In genomic region chr9:73089222-73089920, GRCm38 (mm10) we compare ENCODE assay signal across 11 mouse cellular contexts. TPM values are rescaled to one million over a fixed set of nuclear protein-coding genes. Genes with fewer than 3 reads are reported as not detected.
DNase-seq lines count a peak whose midpoint lies in the region; ATAC-seq and TF ChIP-seq lines count a peak whose summit lies in the region.
"Had no signal": no experiment of that assay in that cellular context is flagged by ENCODE, and none has a peak within 500 bp of the region (broad histone marks: within the 10 kb centered on the region; RNA-seq: fewer than 3 reads in every experiment).

No protein-coding gene starts in this region.

- no peaks in the 10 kb centered on the region for H3K27me3 ChIP-seq in spleen, adult 2 months (ENCODE audit: control insufficient read depth, insufficient read depth, low read length)

- peak overlapping the region; percentile 51 for H3K27ac ChIP-seq in bone marrow macrophage, adult 2 months (ENCODE audit: insufficient read depth, low read depth, low read length)
- peak overlapping the region; percentile 70 for H3K27ac ChIP-seq in spleen, adult 2 months (ENCODE audit: insufficient read depth, low read length)

- no peak overlapping the region for H3K4me3 ChIP-seq in bone marrow macrophage, adult 2 months (ENCODE audit: insufficient read depth, low read length)
- H3K4me3 ChIP-seq in lung, adult 2 months (replicated peaks; ENCODE audit: extremely low read depth, low read depth, low read length) = no peak overlapping the region
- H3K4me3 ChIP-seq in spleen, adult 2 months (ENCODE audit: extremely low read depth, insufficient read depth, insufficient read length) = no peak overlapping the region

- 48% methylated on average over 16 of the region's 16 CpGs for WGBS in lung, adult 2 months
- WGBS in spleen, adult 2 months = 17% methylated on average over 16 of the region's 16 CpGs

- peak; percentile 74 for ATAC-seq in CD4-positive, CD25-positive, alpha-beta regulatory T cell, adult 4 months
- ATAC-seq: hindbrain, embryonic 16.5 days had no signal

- 0 out of 2 replicates have a peak, but pooled peaks cover 1% of the 10 kb centered on the region for H3K36me3 ChIP-seq in spleen, adult 2 months (ENCODE audit: control insufficient read depth, insufficient read depth, low read length)

- TF ChIP-seq POLR2A in bone marrow macrophage, adult 2 months (IDR thresholded peaks at IDR 0.05; ENCODE audit: borderline replicate concordance, low read depth, low read length) = no peak
- no peak for TF ChIP-seq POLR2A in lung, adult 2 months (IDR thresholded peaks at IDR 0.05; ENCODE audit: borderline replicate concordance, extremely low read depth, low read depth, low read length)
- TF ChIP-seq POLR2A in spleen, adult 2 months (IDR thresholded peaks at IDR 0.05; ENCODE audit: low read depth, low read length) = no peak

- DNase-seq in lung, adult 2 months = peak; percentile 59
- peak; percentile 10 to 30 for DNase-seq in spleen, adult 2 months (ENCODE audit: low read depth in 1 of 2, low spot score in 2 of 2)
- DNase-seq in gastrocnemius, postnatal 4 days (ENCODE audit: low spot score in 2 of 2) = no peak
- no peak for DNase-seq in kidney, postnatal 4 days
- no peak for DNase-seq in right cerebral cortex, adult 2 months (ENCODE audit: low spot score in 2 of 2)
- DNase-seq in layer of hippocampus, adult 9-10 months (ENCODE audit: low spot score) = no peak
- DNase-seq: cerebellum, adult 9-10 months had no signal

- TF ChIP-seq CTCF in bone marrow macrophage, adult 2 months (IDR thresholded peaks at IDR 0.05; ENCODE audit: low read depth, low read length) = no peak
- TF ChIP-seq CTCF in lung, adult 2 months (IDR thresholded peaks at IDR 0.05; ENCODE audit: insufficient read depth, low read length) = no peak
- TF ChIP-seq CTCF in spleen, adult 2 months (IDR thresholded peaks at IDR 0.05; ENCODE audit: extremely low read depth, insufficient read depth, insufficient read length, insufficient replicate concordance) = no peak

- peaks cover 30% of the 10 kb centered on the region for H3K4me1 ChIP-seq in bone marrow macrophage, adult 2 months (ENCODE audit: control insufficient read depth, insufficient read depth, low read length)
- H3K4me1 ChIP-seq in lung, adult 2 months (ENCODE audit: control insufficient read depth, insufficient read depth, low read length) = peaks cover 6% of the 10 kb centered on the region
- peaks cover 4% of the 10 kb centered on the region; the same call in 1 of the 2 replicates for H3K4me1 ChIP-seq in spleen, adult 2 months (ENCODE audit: control insufficient read depth, insufficient read depth, insufficient read length)

RNA-seq across cellular contexts. Expression of gene Khdc3, which starts 12.3 kb away (rescaled TPM):
- polyA plus RNA-seq in CD4-positive, CD25-positive, alpha-beta regulatory T cell, adult 4 months (2017; shearing (Covaris generic)) = under 1 TPM in 1 of 2 experiments, not detected in 1; 0.44 TPM
- polyA plus RNA-seq in bone marrow macrophage, adult 2 months (2012; ENCODE audit: insufficient read depth, insufficient read length, missing spikeins) = not detected in 2 replicates
- polyA plus RNA-seq in lung, adult 2 months (2012; rRNA removed) = 0.25 and 0.31 TPM in 2 replicates
- polyA plus RNA-seq in spleen, adult 2 months (2012; rRNA removed) = 0.30 and 0.40 TPM in 2 replicates
- not detected for total RNA-seq in gastrocnemius, postnatal 4 days (2021)

RNA-seq across cellular contexts. Expression of gene Gm20509, which starts 12.9 kb away (rescaled TPM):
- polyA plus RNA-seq in CD4-positive, CD25-positive, alpha-beta regulatory T cell, adult 4 months (2017; shearing (Covaris generic)) = not detected
- polyA plus RNA-seq in bone marrow macrophage, adult 2 months (2012; ENCODE audit: insufficient read depth, insufficient read length, missing spikeins) = not detected in 2 replicates
- not detected in 2 replicates for polyA plus RNA-seq in lung, adult 2 months (2012; rRNA removed)
- not detected in 2 replicates for polyA plus RNA-seq in spleen, adult 2 months (2012; rRNA removed)
- not detected for total RNA-seq in gastrocnemius, postnatal 4 days (2021)
- polyA plus RNA-seq: hindbrain, embryonic 16.5 days; small intestine, adult 2 months had no signal

RNA-seq across cellular contexts. Expression of gene Rsl24d1, which starts 23.9 kb away (rescaled TPM):
- 10 to 100 TPM; 78.8 to 89.1 TPM for polyA plus RNA-seq in CD4-positive, CD25-positive, alpha-beta regulatory T cell, adult 4 months (2017; shearing (Covaris generic))
- polyA plus RNA-seq in bone marrow macrophage, adult 2 months (2012; ENCODE audit: insufficient read depth, insufficient read length, missing spikeins) = 50.6 and 51.3 TPM in 2 replicates
- polyA plus RNA-seq in lung, adult 2 months (2012; rRNA removed) = 9.3 and 18.8 TPM in 2 replicates
- polyA plus RNA-seq in spleen, adult 2 months (2012; rRNA removed) = 10.0 and 10.6 TPM in 2 replicates
- total RNA-seq in gastrocnemius, postnatal 4 days (2021) = 10 to 100 TPM; 45.3 to 47.6 TPM

RNA-seq across cellular contexts. Expression of gene Rab27a, which starts 44.7 kb away (rescaled TPM):
- 10 to 100 TPM; 34.9 to 86.7 TPM for polyA plus RNA-seq in CD4-positive, CD25-positive, alpha-beta regulatory T cell, adult 4 months (2017; shearing (Covaris generic))
- polyA plus RNA-seq in bone marrow macrophage, adult 2 months (2012; ENCODE audit: insufficient read depth, insufficient read length, missing spikeins) = 2.6 and 3.0 TPM in 2 replicates
- 16.7 and 29.8 TPM in 2 replicates for polyA plus RNA-seq in lung, adult 2 months (2012; rRNA removed)
- 6.0 and 7.0 TPM in 2 replicates for polyA plus RNA-seq in spleen, adult 2 months (2012; rRNA removed)
- 1 to 10 TPM; 2.5 to 3.1 TPM for total RNA-seq in gastrocnemius, postnatal 4 days (2021)

RNA-seq across cellular contexts. Expression of gene Pigb, which starts 49.2 kb away (rescaled TPM):
- 10 to 100 TPM; 14.2 to 22.2 TPM for polyA plus RNA-seq in CD4-positive, CD25-positive, alpha-beta regulatory T cell, adult 4 months (2017; shearing (Covaris generic))
- 12.6 and 15.3 TPM in 2 replicates for polyA plus RNA-seq in bone marrow macrophage, adult 2 months (2012; ENCODE audit: insufficient read depth, insufficient read length, missing spikeins)
- polyA plus RNA-seq in lung, adult 2 months (2012; rRNA removed) = 8.4 and 12.1 TPM in 2 replicates
- polyA plus RNA-seq in spleen, adult 2 months (2012; rRNA removed) = 6.8 and 8.3 TPM in 2 replicates
- 1 to 10 TPM; 6.7 to 7.0 TPM for total RNA-seq in gastrocnemius, postnatal 4 days (2021)

Comparison
In these comparisons a context has a peak if more than half of its experiments do, and no peak if none do; other contexts are left out.
1. DNase-seq: peak in lung, adult 2 months (single experiment) and spleen, adult 2 months (2 of 2); none in gastrocnemius, postnatal 4 days (0 of 2), kidney, postnatal 4 days (0 of 2), right cerebral cortex, adult 2 months (0 of 2) and layer of hippocampus, adult 9-10 months (single experiment).